Mouse (Mus musculus) olfactory bulb, adult 2 months (tissue): ENCODE results near the gene Ccdc85c. TPM values are rescaled to one million over a fixed set of nuclear protein-coding genes. Genes with fewer than 3 reads are reported as not detected.
A peak's percentile ranks its signal among the peaks of the same experiment; 100 is the strongest.

Experiments
- H3K27ac ChIP-seq: fragments of 200-500 bp; 2 replicates; pipeline ENCODE4 v1.5.1; 2012; ENCODE audit warnings: low read depth, low read length; ENCODE audit not compliant: insufficient read depth
- H3K4me1 ChIP-seq: fragments of 200-500 bp; 2 replicates; pipeline ENCODE4 v1.6.1; 2012; ENCODE audit warnings: low read length; ENCODE audit not compliant: control insufficient read depth, insufficient read depth
- H3K4me3 ChIP-seq: fragments of 200-500 bp; 2 replicates; pipeline ENCODE4 v1.5.1; 2012; ENCODE audit warnings: mild to moderate bottlenecking, low read depth, low read length, moderate library complexity; ENCODE audit not compliant: insufficient read depth
- CTCF ChIP-seq: fragments of 200-500 bp; IDR thresholded peaks from 2 replicates; pipeline ENCODE4 v1.5.1; 2012; ENCODE audit warnings: low read depth, mild to moderate bottlenecking, low read length, moderate library complexity; ENCODE audit not compliant: insufficient read depth
- POLR2A ChIP-seq: fragments of 200-500 bp; IDR thresholded peaks from 2 replicates; pipeline ENCODE4 v1.6.1; 2012; ENCODE audit warnings: mild to moderate bottlenecking, low read depth, low read length, moderate library complexity; ENCODE audit not compliant: insufficient read depth
- WGBS: fragments of 180-500 bp; shearing (Covaris S2); methylation state at CpG from one replicate; pipeline ENCODE4 v1.1.7; 2018; 5-methylcytosine and 5-hydroxymethylcytosine counted together
- polyA plus RNA-seq: library from polyadenylated mRNA; stranded (reverse); fragments of >200 nt; gene quantifications from 2 replicates; pipeline ENCODE4 v1.2.4, GENCODE M21; 2012; ENCODE audit warnings: low replicate concordance; ENCODE audit not compliant: missing spikeins, insufficient read depth, insufficient read length

The Ccdc85c gene
- polyA plus RNA-seq, 1 experiment: not detected

DNA sequence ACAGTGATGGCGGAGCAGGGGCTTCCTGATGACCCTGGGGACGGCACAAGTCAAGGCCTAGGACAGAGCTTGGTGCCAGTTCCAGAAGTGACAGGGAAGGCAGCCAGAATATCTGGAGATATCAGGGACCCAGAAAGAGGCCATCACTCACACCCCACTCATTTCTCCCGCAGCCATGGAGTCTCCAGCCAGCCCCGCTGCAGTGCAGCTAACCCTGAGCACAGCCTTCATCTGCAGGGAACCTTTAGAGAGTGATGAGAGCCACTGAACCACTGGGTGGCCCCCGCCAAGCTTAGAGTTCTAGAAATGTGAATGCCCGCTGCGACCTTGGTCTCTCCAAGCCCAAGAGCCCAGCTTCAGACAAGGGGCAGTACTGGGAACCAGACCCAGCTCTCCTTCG lies 26.2 kb downstream of the Ccdc85c start:
- WGBS: 94% methylated on average over 8 of the region's 8 CpGs
- Histone ChIP-seq H3K4me3 (no peak overlapping the region), H3K4me1 (peaks cover 60% of the 10 kb centered on the region), H3K27ac (no peak overlapping the region)
- no peak for TF ChIP-seq CTCF
- no peak for TF ChIP-seq POLR2A

DNA sequence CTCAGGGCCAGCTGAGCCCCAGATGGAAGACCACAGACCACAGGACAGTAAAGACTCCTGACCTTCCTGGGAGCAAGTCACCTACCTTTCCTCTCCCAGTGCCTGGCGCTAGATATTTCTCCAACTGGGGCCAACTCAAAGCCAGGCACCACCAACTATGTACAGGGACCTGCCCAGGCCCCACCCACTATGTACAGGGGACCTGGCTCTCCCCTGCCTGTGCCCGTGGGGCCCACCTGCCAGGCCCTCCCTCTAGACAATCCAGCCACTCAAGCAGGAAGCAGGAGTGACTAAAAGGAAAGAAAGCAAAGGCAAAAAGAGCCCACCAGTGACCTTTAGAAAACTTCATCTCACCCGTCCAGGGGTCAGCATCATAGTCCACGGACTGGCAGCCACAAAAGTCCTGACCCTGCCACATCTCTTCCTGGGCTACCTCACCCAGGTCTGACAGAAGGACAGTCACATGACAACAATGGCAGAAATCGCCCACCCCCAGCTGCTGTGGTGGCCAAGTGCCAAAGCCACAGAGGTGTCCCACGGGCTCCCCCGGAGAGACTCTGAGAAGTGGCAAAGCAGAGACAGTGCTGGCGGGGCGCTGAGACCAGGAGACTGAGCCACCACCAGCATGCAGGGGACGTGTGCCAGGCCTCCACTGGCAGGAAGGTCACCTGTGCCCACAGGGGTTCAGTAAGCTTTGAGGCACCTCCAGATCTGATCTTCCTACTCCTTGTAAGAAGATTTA lies 28.3 kb downstream of the Ccdc85c start:
- TF ChIP-seq POLR2A: no peak
- TF ChIP-seq CTCF: no peak
- Histone ChIP-seq H3K4me1 (peaks cover 55% of the 10 kb centered on the region), H3K4me3 (no peak overlapping the region), H3K27ac (no peak overlapping the region)
- WGBS: 79% methylated on average over 10 of the region's 10 CpGs

DNA sequence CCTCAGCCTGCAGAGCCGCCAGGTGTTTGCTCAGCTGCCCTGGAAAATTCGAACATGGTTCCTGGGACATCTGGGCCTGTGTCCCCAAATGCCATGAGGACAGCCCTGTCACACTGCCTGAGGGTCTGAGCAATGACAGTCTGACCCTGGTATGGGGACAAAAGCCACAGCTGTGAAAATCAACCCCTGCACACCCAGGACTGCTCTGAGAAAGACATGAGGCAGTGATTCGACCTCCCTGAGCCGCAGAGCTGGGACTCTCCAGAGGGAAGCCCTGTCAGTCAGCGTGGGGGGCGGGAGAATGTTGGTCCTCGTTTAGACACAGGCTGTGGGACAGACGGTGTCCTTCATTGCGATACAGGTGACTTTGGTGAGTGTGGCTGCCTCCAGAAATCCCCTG lies 29.6 kb downstream of the Ccdc85c start:
- Histone ChIP-seq H3K4me1 (peaks cover 65% of the 10 kb centered on the region), H3K4me3 (no peak overlapping the region), H3K27ac (no peak overlapping the region)
- WGBS: 66% methylated on average over 9 of the region's 9 CpGs
- TF ChIP-seq POLR2A: no peak

DNA sequence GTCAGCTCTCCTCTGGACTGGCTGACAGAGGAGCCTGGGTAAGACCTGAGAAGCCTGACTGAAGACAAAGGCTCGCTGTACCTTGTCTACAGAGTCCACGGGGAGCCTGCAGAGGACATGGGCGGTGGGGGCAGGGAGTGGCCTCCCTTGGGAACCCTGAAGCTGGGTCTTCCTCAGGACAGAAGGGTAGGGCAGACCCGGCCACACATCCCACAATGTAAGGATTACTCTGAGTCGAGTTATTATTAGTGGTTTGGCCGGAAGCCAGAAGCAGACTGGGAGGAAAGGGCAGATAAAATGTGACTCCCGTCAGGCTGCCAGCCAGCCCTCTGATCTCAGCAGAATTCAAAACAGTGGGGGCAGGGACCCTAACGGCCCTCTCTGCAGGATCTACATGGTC lies 30.4 kb downstream of the Ccdc85c start:
- Histone ChIP-seq H3K4me1 (peaks cover 72% of the 10 kb centered on the region), H3K27ac (0 out of 2 replicates have a peak overlapping the region, but pooled peaks have one; percentile 4), H3K4me3 (no peak overlapping the region)
- TF ChIP-seq POLR2A (no peak), CTCF (no peak)
- 20% methylated on average over 8 of the region's 8 CpGs for WGBS

DNA sequence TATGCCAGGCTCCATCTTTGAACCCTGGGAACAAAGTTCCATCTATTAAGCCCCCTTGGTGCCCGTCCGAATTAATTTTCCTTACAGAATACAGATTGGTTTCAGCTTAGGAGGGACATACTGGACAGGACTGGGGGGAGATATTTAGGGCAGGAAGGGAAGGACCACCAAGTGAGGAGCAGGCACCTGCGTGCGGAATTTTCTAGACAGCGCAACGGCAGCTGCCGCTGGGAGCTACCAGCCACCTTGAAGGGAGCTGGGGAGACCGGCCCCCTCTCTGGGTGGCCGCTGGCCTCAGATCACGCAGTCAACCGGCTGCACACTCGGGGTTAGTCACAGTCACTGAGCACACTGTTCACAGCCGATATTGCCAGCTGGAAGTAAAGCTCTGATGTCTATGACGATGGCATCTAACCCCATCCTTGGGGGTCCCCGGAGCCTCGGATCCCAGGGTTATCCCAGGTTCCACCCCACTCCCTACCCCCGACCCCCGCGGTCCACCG lies 32.9 kb downstream of the Ccdc85c start:
- H3K4me3 ChIP-seq: no peak overlapping the region
- TF ChIP-seq POLR2A (no peak), CTCF (no peak)
- WGBS: 79% methylated on average over 20 of the region's 20 CpGs
- H3K27ac ChIP-seq: no peak overlapping the region
- peaks cover 89% of the 10 kb centered on the region for H3K4me1 ChIP-seq

DNA sequence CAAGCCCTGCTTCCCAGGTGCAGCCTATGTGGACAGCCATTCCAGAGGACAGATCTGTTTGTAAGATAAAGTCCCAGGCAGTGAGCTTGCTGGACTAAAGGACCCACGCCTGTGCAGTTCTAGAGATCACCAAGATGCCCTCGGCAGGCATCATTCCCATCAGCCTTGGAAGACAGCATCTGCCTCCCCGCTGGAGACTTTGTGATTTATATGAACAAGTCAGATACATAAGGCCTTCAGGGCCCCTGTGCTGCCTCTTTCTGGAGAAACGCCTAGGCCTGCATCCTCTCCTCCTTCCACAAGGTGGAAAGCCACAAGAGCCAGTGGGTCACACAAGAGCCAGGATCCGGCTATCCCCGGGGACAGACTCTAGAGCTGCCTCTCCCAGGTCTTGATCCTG lies 33.6 kb downstream of the Ccdc85c start:
- TF ChIP-seq CTCF (no peak), POLR2A (no peak)
- 80% methylated on average over 6 of the region's 6 CpGs for WGBS
- H3K4me3 ChIP-seq: no peak overlapping the region
- peaks cover 89% of the 10 kb centered on the region for H3K4me1 ChIP-seq
- no peak overlapping the region for H3K27ac ChIP-seq

DNA sequence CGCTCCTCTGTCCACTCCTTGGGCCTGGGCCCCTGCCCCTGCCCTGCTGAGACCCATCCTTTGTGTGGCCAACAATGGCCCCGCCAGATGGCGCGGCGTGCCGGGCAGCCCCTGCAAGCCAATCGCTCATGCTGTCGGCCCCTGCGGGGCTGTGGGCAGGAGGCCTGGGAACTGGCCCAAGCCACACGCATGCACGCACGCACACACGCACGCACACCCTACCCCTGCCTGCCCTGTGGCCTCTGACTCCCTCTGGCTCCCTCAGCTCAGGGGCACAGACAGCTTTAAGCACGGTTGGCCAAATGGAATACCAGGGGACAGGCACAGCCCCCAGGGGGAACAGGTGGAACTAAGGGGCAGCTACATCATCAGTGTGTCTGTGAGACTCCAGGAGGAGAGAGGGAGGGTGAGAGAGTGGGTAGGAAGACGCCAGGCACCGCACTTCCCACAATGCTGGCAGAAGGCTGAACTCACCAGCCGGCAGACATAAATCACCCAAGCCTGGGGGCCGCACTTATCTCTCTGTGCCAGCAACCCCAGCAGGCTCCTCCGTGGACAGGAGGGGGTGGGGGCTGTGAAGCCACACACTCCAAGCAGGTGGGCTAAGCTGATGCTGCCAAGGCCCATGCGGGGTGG lies 34.2 kb downstream of the Ccdc85c start:
- Histone ChIP-seq H3K4me1 (peaks cover 88% of the 10 kb centered on the region), H3K27ac (no peak overlapping the region), H3K4me3 (no peak overlapping the region)
- 30% methylated on average over 21 of the region's 21 CpGs for WGBS
- TF ChIP-seq POLR2A (no peak), CTCF (no peak)

DNA sequence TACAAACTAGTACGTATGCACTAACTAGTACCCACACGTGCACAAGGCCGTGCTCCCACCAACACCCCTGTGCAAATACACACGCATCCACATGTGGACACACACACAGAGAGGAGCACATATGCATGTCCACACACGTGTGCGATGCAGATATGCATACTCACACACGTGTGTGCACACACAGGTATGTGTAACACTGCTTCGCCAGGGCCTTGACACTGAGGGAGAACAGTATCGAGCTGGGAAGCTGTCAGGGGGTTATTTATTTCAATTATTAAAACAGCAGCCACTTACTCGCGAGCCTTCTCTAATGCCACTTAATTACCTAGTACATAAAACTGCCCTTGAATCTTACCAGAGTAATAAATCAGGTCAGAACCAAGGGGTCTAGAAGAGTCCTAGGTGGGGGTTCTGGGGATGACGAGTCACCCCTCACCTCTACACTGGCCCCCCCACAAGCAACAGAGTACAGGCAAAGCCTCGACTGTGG lies 34.8 kb downstream of the Ccdc85c start:
- H3K4me3 ChIP-seq: no peak overlapping the region
- 64% methylated on average over 13 of the region's 13 CpGs for whole genome bisulfite sequencing
- H3K27ac ChIP-seq: no peak overlapping the region
- H3K4me1 ChIP-seq: peaks cover 86% of the 10 kb centered on the region
- TF ChIP-seq CTCF (no peak), POLR2A (no peak)

DNA sequence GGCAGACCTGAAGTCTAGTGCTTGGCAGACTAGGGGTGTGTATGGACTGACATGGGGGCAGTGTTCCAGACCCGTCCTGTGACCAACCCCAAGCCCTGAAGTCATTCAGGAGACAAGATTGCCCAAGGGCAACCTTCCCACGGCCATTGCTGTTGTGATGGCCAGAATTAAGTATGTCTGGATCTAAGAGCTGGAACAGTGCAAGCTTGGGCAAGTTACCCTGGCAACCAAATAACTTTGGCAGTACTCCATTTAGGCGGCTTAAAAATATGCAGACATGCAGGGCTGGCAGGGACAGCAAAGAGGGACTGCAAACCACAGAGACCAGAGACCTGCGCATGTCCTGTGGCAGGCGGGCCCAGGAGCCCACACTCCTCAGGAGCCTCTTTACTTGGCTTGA lies 35.8 kb downstream of the Ccdc85c start:
- 43% methylated on average over 5 of the region's 5 CpGs for WGBS
- no peak overlapping the region for H3K4me3 ChIP-seq
- H3K4me1 ChIP-seq: peaks cover 84% of the 10 kb centered on the region
- no peak for TF ChIP-seq POLR2A
- TF ChIP-seq CTCF: no peak
- H3K27ac ChIP-seq: no peak overlapping the region
